Mouse (Mus musculus): ENCODE measurements at regions not wholly inside any gene's neighbourhood (a gene's known extent, or its start where the extent isn't known, plus 50 kb on each side); places are given as distances from the start of the nearest gene placed in this dataset.

- TF ChIP-seq POLR2A (IDR thresholded peaks at IDR 0.05; ENCODE audit: borderline replicate concordance, insufficient read depth, low read length) (no peak), CTCF (IDR thresholded peaks at IDR 0.05; ENCODE audit: borderline replicate concordance, insufficient read depth, low read depth, low read length) (no peak)
Measured at GRCm38 (mm10) chr2:7952846-7953245, 443.5 kb upstream of the Celf2 start.
